Mouse (Mus musculus): ENCODE measurements around the gene Sec16b. TPM values are rescaled to one million over a fixed set of nuclear protein-coding genes. Genes with fewer than 3 reads are reported as not detected.

Gene Sec16b
- total RNA-seq (2015; ENCODE audit: low replicate concordance) = 0.21 TPM in 1 of 2 replicates, not detected in the other
- 0.77 TPM in 1 of 2 replicates, not detected in the other for total RNA-seq (2017; ENCODE audit: low replicate concordance)

DNA sequence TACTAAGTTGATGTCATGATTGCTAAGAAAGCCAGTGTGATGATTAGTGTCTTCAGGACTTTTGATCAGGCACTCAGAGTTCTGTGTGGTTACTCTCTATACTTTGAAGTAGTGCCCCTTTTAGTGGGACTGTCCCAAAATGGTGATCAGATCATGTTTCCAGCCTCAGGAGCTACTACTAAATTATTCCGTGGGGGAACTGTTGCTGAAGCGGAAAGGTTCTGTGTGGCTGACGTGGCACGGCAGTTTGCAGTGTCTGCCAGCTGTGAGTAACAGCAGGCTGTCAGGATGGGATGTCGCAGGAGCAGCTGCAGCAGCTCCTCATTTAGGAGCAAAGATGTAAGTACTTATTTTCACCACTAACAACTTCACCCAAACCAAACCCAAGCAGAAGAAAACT lies at the start of gene Sec16b:
Gene Sec16b, plus strand, starts transcription at position 207 of the 400 bp plus-strand sequence.
- no peak for ATAC-seq (replicated peaks; ENCODE audit: low FRiP score, poor library complexity, severe bottlenecking)

GRCm38 (mm10) chr1:157457789-157458188 lies 48.7 kb upstream of the Sec16b start:
- no peak for ATAC-seq (replicated peaks; ENCODE audit: low FRiP score, poor library complexity, severe bottlenecking)

GRCm38 (mm10) chr1:157458421-157459208 lies 47.9 kb upstream of the Sec16b start, which contains the start of gene Cryzl2:
Gene Cryzl2 (plus strand): TSS chr1:157458577.
- peak; percentile 65 for ATAC-seq (replicated peaks; ENCODE audit: low FRiP score, poor library complexity, severe bottlenecking)

DNA sequence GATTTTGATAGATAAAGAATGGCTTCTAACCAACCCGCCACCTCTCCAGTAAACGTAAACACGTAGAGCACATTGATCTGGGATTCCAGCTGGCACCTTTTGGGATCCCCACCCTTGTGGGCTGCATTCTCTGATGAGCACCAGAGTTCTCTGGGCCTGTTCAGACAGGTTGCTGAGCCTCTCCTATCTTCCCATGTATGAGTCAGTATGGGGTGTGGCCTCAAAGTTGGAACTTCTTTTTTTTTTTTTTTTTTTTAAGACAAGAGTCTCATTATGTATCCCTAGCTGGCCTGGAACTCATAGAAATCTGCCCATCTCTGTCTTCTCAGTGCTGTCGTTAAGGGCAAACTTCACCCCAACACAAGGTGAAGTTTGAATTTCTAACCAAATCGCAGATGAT lies 46.6 kb upstream of the Sec16b start:
- no peak for ATAC-seq (replicated peaks; ENCODE audit: low FRiP score, poor library complexity, severe bottlenecking)

DNA sequence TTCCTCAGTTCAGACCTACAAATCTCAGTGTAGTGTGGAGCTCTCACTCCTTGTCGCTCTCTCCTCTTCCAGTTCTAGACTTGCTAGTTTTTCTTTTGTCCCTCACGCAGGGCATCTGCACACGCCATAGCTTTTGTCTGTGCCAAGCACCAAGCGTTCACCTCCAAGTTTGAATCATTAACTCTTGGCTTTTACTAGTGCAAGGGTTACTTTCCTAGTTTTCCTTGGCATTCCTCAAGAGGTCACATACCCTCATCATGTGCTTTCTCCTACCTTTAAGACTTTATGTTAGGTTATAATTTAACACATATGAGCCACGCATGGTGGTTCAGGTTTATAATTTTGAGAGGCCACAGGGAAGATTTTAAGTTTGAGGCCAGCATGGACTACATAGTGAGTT lies 45.3 kb upstream of the Sec16b start:
- ATAC-seq (replicated peaks; ENCODE audit: low FRiP score, poor library complexity, severe bottlenecking) = no peak

DNA sequence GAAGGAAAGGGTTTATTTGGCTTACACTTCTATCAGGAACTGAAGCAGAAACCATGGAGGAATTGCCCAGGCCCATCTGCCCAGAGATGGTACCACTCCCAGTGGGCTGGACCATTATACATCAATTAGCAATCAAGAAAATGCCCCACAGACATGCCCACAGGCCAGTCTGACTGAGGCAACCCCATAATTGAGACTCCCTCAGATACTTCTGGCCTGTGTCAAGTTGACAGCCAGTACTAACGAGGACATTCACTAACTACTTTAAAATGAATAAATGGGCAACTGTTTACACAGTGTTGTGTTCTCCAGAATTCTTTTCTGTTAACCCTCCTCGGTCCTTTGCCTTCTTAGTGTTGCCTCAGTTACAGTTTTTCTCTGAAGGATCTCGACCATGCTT lies 44.2 kb upstream of the Sec16b start:
- no peak for ATAC-seq (replicated peaks; ENCODE audit: low FRiP score, poor library complexity, severe bottlenecking)

- ATAC-seq (replicated peaks; ENCODE audit: low FRiP score, poor library complexity, severe bottlenecking) = no peak
Measured at GRCm38 (mm10) chr1:157465194-157465593, 41.3 kb upstream of the Sec16b start.

DNA sequence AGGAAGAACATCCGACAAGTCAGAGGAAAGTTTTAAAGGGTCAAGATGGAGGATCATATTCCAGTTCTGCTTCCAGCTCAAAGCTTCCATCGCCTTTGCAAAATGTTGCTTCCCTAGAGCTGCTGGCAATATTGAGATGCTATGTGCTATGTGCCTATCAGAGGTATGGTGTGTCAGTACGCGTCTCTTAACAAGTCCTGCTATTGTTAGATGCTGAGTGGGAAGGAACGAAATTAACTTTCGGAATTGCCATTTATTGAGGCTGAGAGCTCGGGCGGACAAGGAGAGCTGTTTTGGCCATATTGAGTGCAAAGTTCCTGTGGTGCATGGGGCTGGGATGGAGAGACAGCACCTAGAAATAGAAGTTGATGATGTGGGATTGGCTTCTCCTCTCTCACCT lies 38.7 kb upstream of the Sec16b start:
- no peak for ATAC-seq (replicated peaks; ENCODE audit: low FRiP score, poor library complexity, severe bottlenecking)

DNA sequence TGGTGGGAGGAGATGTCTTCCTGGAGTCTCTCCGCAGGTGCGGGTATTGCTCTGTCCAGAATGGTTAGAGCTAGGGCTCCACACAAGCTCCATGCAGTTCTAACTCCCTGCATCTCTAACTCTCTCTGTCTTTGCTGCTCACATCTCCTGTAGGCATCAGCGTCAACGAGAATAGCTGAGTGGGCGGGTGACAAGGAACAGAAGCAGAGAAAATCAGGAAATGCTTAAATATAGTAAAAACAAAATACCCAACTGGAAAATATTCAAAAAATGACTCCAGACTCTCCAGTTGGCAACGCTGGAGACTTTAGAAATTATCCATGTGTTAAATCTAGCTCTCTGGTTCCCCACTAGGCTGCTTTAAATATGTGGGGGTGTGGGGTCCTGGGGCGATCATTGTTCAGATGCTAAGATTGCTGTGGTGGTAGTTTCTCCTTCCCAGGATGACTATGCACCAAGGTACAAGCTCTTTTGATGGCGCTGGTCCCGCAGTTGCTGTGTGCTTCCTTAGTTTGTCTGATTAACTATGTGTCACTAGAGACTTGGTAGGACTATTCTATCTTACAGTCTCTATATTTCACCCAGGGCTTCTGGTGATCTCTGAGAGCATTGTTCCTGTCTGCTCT lies 35.7 kb upstream of the Sec16b start:
- no peak for ATAC-seq (replicated peaks; ENCODE audit: low FRiP score, poor library complexity, severe bottlenecking)

DNA sequence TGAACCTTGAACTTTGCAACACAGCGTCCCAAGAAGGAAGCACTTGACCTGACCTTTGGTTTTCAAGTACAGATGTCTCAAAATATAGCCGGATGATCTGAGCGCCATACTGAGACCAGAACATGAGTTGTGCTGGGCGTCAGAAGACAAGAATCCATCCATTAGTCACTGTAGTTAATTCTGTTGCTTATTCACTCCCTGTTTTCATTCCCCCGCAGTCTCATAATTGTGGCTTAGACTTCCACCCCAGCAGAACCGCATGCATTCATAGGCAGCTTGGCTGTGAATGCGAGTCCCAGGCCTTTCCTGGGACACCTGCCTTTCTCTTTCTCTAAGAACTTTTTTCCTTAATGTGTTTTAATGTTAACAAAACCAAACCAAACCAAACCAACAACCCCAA lies 33.8 kb upstream of the Sec16b start:
- no peak for ATAC-seq (replicated peaks; ENCODE audit: low FRiP score, poor library complexity, severe bottlenecking)

DNA sequence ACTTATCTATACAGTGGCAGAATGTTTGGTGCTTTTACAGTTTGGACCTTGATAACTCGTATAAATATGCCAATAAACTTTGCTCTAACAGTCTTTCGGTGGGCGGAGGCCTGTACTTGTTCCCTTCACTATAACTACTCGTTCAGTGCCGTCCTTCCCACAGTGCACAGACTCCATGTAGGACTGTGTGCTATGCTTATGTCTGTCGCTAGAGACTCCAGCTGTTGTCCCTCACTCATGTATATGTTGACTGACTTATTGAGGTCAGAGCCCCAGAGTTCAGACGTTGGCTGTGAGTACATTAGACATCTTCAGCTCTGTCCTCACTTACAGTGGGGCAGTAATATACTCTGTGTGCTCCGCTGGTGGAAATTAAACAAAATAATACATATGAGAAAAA lies 31.7 kb upstream of the Sec16b start:
- no peak for ATAC-seq (replicated peaks; ENCODE audit: low FRiP score, poor library complexity, severe bottlenecking)

DNA sequence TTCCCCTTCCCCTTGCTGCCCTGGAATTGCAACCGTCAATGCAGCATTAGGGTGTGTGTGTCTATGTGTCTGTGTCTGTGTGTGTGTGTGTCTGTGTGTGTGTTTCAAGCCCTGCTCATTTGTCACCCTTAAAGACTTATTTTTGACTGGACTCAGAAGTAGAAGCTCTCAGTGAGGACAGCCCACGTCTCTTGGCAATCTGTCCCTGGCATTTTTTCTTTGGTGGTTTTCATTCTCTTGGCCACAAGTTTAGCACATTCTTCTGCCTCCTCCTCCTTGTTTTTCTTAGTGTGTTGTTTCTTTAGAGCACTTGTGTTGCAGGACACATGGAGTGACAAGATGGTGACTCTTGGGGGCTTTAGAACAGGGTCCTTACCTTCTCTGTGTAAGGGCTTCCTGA lies 30.3 kb upstream of the Sec16b start:
- no peak for ATAC-seq (replicated peaks; ENCODE audit: low FRiP score, poor library complexity, severe bottlenecking)

- no peak for ATAC-seq (replicated peaks; ENCODE audit: low FRiP score, poor library complexity, severe bottlenecking)
Measured at GRCm38 (mm10) chr1:157480090-157480489, 26.4 kb upstream of the Sec16b start.

DNA sequence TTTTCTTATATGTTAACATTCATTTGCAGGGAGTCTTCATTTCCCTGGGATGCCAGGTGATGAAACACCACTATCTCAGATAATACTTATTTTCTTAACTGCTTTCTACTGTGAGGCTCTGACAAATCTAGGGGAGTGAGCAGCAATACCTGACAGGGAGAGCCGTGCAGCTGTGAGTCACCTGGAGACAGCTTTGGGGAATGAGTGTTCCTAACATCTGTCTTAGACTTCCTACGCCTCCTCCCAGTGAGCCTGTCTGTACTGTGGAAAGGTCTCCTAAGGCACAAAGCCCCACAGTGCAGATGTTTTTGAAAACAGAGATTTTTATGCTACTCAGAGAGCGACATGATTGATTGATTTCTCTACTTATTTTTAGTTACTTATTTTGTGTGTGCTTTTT lies 25.6 kb upstream of the Sec16b start:
- no peak for ATAC-seq (replicated peaks; ENCODE audit: low FRiP score, poor library complexity, severe bottlenecking)

- no peak for ATAC-seq (replicated peaks; ENCODE audit: low FRiP score, poor library complexity, severe bottlenecking)
Measured at GRCm38 (mm10) chr1:157481666-157482065, 24.9 kb upstream of the Sec16b start.

DNA sequence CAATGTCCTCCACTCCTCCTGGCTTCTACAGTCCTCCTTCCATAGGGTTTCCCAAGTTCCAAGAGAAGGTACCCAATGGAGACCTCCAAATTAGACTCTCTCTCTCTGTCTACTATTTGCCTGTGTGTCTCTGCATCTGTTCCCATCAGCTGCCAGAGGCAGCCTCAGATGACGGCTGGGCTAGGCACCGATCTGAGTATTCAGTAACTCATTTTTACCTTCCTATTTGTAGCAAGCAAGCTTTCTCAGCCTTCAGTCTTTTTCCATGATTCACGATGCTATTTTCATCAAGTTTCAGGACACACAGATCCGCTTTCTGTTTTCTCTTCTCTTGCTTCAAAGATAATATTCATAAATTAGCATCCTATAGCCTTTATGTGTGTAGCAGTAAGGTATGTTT lies 22.4 kb upstream of the Sec16b start:
- ATAC-seq (replicated peaks; ENCODE audit: low FRiP score, poor library complexity, severe bottlenecking) = no peak

- no peak for ATAC-seq (replicated peaks; ENCODE audit: low FRiP score, poor library complexity, severe bottlenecking)
Measured at GRCm38 (mm10) chr1:157500657-157501056, 5.9 kb upstream of the Sec16b start.

DNA sequence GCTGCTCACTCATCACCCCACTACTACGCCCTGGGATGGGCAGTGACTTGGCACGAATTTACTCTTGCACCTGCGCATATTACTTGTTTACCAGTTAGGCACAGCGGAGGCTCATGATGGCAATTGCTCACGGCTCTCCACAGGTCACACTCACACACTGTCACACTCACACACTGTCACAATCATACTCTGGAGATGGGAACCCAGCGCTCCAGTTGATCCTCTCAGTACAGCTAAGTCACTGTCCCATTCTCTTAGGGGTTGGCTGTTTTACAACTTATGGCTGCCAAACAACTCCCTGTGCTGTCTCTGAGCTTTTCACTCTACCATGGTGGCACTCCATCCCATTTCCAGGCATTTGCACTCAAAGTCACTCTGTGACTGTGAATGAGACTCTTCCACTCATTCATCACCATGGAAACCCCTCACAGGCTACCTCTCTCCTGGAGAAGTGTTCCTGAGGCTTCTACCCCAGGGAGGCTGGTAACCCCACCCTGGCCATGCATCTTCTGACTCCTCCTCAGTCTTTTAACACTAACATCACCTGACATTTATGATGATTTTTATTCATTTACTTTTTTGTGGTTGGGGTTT lies 5.1 kb upstream of the Sec16b start:
- no peak for ATAC-seq (replicated peaks; ENCODE audit: low FRiP score, poor library complexity, severe bottlenecking)

- ATAC-seq (replicated peaks; ENCODE audit: low FRiP score, poor library complexity, severe bottlenecking) = no peak
Measured at GRCm38 (mm10) chr1:157503071-157503470, 3.5 kb upstream of the Sec16b start.

- ATAC-seq (replicated peaks; ENCODE audit: low FRiP score, poor library complexity, severe bottlenecking) = no peak
Measured at GRCm38 (mm10) chr1:157506995-157507595, 567 bp downstream of the Sec16b start.

DNA sequence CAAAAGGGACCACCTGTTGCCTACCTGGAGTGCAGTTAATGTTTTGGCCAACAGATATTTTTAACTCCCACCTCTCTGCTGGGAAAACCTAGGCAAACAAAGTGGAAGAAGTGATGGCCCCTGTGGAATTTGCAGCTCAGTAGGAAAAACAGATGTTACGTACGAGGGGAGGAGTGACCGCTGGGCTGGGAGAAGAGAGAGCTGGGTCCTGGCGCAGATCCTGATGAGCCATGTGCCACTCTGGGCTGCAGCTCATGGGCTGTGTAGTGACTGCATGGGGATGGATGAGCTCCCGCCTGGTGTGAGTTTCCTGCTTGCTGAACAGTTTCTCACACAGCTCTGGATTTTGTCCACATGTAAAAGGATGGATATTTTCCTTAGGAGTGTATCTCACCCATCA lies 1.3 kb downstream of the Sec16b start:
- no peak for ATAC-seq (replicated peaks; ENCODE audit: low FRiP score, poor library complexity, severe bottlenecking)

Measured in erythroblast, adult 5-6 weeks (primary cell).